Mouse (Mus musculus) megakaryocyte, embryonic 14.5 days (primary cell): ENCODE data around the gene Ppp1r10.

Experiments used
- FLI1 ChIP-seq: IDR thresholded peaks from 2 replicates; pipeline ENCODE4 v1.6.1; 2012; ENCODE audit warnings: low read length, inconsistent platforms, mixed read lengths
- GATA1 ChIP-seq: IDR thresholded peaks from 3 replicates; pipeline ENCODE4 v1.6.1; 2012; ENCODE audit warnings: mixed read lengths, low read length, inconsistent platforms, borderline replicate concordance

DNA sequence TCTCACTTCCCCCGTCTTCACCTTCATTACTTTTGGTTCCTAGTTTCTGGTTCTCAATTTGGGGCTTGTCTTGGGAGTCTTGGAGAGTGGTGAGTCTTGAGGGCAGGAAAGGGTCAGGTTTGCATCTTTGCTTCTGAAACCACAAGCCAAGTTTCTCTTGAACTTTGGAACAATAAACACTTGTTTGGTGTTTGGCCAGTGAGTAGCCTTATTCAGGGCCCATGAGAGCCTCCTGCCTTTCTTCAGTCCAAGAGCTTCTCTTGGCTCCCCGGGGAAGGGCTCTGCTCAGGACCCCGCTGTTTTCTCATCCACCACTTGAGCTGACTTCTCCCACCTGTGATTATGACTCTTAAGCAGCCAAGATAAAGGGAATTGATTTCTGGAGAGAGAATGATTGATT, 6.3 kb downstream of the Ppp1r10 start:
- no peak for TF ChIP-seq GATA1
- no peak for TF ChIP-seq FLI1
